Mouse (Mus musculus): ENCODE results near the gene Tomm40. TPM values are rescaled to one million over a fixed set of nuclear protein-coding genes. Genes with fewer than 3 reads are reported as not detected.
A peak's percentile ranks its signal among the peaks of the same experiment; 100 is the strongest.

Gene Tomm40
- total RNA-seq, 1 experiment, result 342 TPM

DNA sequence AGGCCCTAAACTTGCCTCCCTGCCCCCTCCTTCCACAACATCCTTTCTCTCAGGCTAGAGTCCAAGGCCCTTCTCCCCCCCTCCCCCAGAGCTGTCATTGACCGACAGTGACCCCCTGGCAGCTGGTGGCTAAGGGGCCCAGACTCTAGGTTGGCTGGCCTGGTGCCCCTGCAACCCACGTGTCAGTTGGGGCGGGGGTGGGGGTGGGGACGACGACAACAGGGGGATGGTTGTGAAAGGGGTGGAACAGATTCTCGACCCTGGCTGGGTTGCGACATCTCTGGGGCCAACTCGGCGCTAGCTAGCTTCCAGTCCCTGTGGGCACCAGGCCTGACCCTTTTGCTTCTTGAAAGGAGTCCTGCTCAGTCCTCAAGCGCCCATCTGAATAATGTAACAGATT is 21.8 kb downstream of the Tomm40 start:
- Histone ChIP-seq H3K9me3 (ENCODE audit: control insufficient read depth, insufficient read depth, low read depth, low read length) (no peaks in the 10 kb centered on the region), H3K4me1 (ENCODE audit: control insufficient read depth in 2 of 2, insufficient read depth in 2 of 2, low read length in 2 of 2, poor library complexity in 1 of 2) (peaks cover 2 to 24% of the 10 kb centered on the region in 2 experiments; a peak in 2 of 4 replicates), H3K27ac (ENCODE audit: insufficient read depth, low read depth, low read length, poor library complexity, severe bottlenecking) (no peak overlapping the region), H3K4me3 (ENCODE audit: insufficient read depth in 1 of 2, low read depth in 1 of 2, low read length in 2 of 2, poor library complexity in 1 of 2, severe bottlenecking in 1 of 2) (no peak overlapping the region), H3K36me3 (ENCODE audit: control insufficient read depth, insufficient read depth, low read length, poor library complexity, severe bottlenecking) (peaks cover 17% of the 10 kb centered on the region), H3K9ac (ENCODE audit: insufficient read depth, low read depth, low read length, poor library complexity, severe bottlenecking) (no peak overlapping the region)
- no peak for TF ChIP-seq ZC3H11A (IDR thresholded peaks at IDR 0.05; ENCODE audit: borderline replicate concordance, low read depth, low read length)
- no peak for TF ChIP-seq CHD2 (IDR thresholded peaks at IDR 0.05; ENCODE audit: low read depth, low read length)
- no peak for TF ChIP-seq MAFK (IDR thresholded peaks at IDR 0.05; ENCODE audit: insufficient read depth, low read depth, low read length)
- no peak for TF ChIP-seq ZNF384 (IDR thresholded peaks at IDR 0.05; ENCODE audit: low read depth, low read length)
- TF ChIP-seq HCFC1 (IDR thresholded peaks at IDR 0.05; ENCODE audit: borderline replicate concordance, insufficient read depth, low read length), result no peak
- in situ Hi-C loops (cut with MboI; ENCODE audit: low sequenced_read_pairs in 2 of 2, unreplicated experiment in 2 of 2), result no loop called here
- no peak for DNase-seq (ENCODE audit: low read depth, low spot score)

DNA sequence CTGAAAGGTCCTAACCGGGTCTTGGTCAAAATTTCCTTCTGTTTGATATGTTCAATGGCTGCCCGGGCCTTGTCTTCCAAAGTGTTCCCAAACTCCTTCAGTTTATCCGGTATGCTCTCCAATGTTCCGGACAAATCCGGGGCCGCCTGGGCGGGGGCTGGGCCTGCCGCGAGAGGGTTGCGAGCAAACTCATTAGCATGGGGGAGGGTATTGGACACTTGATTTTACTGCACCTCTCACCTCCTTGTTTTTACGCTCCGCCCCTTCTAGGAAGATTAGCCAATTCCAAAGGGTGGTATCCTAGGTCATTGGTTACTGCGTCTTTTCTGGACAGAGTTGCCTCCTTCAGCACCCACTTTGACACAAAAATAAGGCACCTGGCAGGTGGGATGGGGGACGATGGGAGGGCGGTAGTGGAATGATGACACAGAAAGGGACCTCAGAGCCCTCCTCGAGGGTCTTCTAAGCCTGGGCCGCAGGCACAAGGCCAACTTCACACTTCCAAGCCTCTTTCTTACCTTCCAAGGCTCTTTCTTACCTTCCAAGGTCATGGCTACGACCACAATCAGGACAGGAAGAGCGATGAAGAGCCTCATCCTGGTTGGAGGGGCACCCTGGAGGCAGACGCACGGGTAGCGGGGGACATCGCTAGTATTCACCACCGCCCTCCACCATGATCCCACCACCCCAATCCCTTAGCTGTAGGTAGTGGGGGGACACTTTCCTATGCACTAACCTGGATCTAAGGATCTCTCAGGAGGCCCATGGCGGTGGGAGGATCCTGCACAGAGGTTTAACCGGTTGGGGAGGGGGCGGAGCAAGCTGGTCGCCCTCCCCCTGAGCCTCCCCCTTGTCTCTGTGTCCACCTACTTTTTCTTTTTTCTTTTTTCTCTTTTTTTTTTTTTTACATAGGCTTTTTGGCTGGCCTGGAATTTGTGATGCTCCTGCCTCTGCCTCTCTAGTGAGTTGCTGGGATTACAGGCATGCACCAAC is 23.1 kb downstream of the Tomm40 start, which contains the start of gene Apoc1:
Apoc1 (minus strand) TSS at position 788 of the 993 bp plus-strand sequence.
- no peaks in the 10 kb centered on the region for H3K9me3 ChIP-seq (ENCODE audit: control insufficient read depth, insufficient read depth, low read depth, low read length)
- in situ Hi-C loops (cut with MboI; ENCODE audit: low sequenced_read_pairs in 2 of 2, unreplicated experiment in 2 of 2), result no loop called here
- H3K27ac ChIP-seq (ENCODE audit: insufficient read depth, low read depth, low read length, poor library complexity, severe bottlenecking), result peak within 1 kb of the TSS; percentile 83
- H3K4me3 ChIP-seq (ENCODE audit: insufficient read depth in 1 of 2, low read depth in 1 of 2, low read length in 2 of 2, poor library complexity in 1 of 2, severe bottlenecking in 1 of 2), result peak within 1 kb of the TSS; percentile 52 to 75
- peak within 1 kb of the TSS; percentile 79 for H3K9ac ChIP-seq (ENCODE audit: insufficient read depth, low read depth, low read length, poor library complexity, severe bottlenecking)
- DNase-seq (ENCODE audit: low read depth, low spot score), result peak; percentile 88
- TF ChIP-seq ZNF384 (IDR thresholded peaks at IDR 0.05; ENCODE audit: low read depth, low read length) (no peak), CHD2 (IDR thresholded peaks at IDR 0.05; ENCODE audit: low read depth, low read length) (peak; percentile 5; the same call in 1 of the 2 replicates), MAFK (IDR thresholded peaks at IDR 0.05; ENCODE audit: insufficient read depth, low read depth, low read length) (no peak)
- peaks cover 2 to 24% of the 10 kb centered on the region in 2 experiments; a peak in 2 of 4 replicates for H3K4me1 ChIP-seq (ENCODE audit: control insufficient read depth in 2 of 2, insufficient read depth in 2 of 2, low read length in 2 of 2, poor library complexity in 1 of 2)
- peaks cover 11% of the 10 kb centered on the region for H3K36me3 ChIP-seq (ENCODE audit: control insufficient read depth, insufficient read depth, low read length, poor library complexity, severe bottlenecking)

DNA sequence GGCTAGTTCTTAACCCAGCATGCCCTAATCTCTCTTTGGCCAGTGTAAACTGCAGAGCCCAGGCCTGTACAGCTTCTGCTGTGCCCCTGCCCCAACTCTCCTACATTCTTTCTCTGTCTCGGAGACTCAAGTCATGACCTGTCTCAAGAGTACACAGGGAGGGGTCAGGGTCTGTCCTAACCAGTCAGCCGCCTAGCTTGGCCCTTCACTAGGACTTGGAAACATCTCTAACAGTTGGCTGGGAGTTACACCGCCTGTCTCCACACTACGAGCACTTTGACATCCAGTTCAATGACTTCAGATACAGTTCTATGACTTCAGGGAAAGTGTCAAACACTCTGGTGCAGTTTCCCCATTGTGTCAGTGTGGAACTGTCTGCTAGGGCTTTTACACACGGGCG is 23.8 kb downstream of the Tomm40 start:
- peaks cover 2 to 26% of the 10 kb centered on the region in 2 experiments; a peak in 2 of 4 replicates for H3K4me1 ChIP-seq (ENCODE audit: control insufficient read depth in 2 of 2, insufficient read depth in 2 of 2, low read length in 2 of 2, poor library complexity in 1 of 2)

DNA sequence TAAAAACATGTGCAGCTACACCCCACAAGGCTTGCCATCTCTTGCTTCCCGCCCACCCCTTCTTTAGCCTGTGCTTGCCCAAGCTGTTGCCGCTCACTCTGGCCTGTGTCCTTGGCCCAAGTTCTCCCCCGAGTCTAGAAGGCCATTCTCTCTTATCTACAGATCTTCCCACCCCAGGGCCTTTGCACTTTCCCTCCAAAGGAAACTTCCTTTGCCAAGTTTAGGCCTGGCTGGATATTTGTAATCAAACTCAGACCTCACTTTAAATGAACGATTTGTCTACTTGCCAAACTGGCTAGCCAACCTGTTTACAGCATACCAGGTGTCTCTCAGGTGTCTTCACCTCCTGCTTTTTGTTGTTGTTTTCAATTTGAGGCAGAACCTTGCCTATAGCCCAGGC is 24.4 kb downstream of the Tomm40 start:
- in situ Hi-C loops (cut with MboI; ENCODE audit: low sequenced_read_pairs in 2 of 2, unreplicated experiment in 2 of 2), result no loop called here
- TF ChIP-seq HCFC1 (IDR thresholded peaks at IDR 0.05; ENCODE audit: borderline replicate concordance, insufficient read depth, low read length) (no peak), MAFK (IDR thresholded peaks at IDR 0.05; ENCODE audit: insufficient read depth, low read depth, low read length) (no peak), ZNF384 (IDR thresholded peaks at IDR 0.05; ENCODE audit: low read depth, low read length) (no peak), ZC3H11A (IDR thresholded peaks at IDR 0.05; ENCODE audit: borderline replicate concordance, low read depth, low read length) (no peak), CHD2 (IDR thresholded peaks at IDR 0.05; ENCODE audit: low read depth, low read length) (no peak)
- H3K4me3 ChIP-seq (ENCODE audit: insufficient read depth in 1 of 2, low read depth in 1 of 2, low read length in 2 of 2, poor library complexity in 1 of 2, severe bottlenecking in 1 of 2), result no peak overlapping the region

More for the DNA sequence above, 23.8 kb downstream of the Tomm40 start:
- H3K27ac ChIP-seq (ENCODE audit: insufficient read depth, low read depth, low read length, poor library complexity, severe bottlenecking), result peak overlapping the region; percentile 80
- H3K9me3 ChIP-seq (ENCODE audit: control insufficient read depth, insufficient read depth, low read depth, low read length), result no peaks in the 10 kb centered on the region
- no peak for DNase-seq (ENCODE audit: low read depth, low spot score)
- peak overlapping the region; percentile 79 for H3K9ac ChIP-seq (ENCODE audit: insufficient read depth, low read depth, low read length, poor library complexity, severe bottlenecking)
- in situ Hi-C loops (cut with MboI; ENCODE audit: low sequenced_read_pairs in 2 of 2, unreplicated experiment in 2 of 2), result no loop called here
- H3K36me3 ChIP-seq (ENCODE audit: control insufficient read depth, insufficient read depth, low read length, poor library complexity, severe bottlenecking), result peaks cover 3% of the 10 kb centered on the region
- TF ChIP-seq HCFC1 (IDR thresholded peaks at IDR 0.05; ENCODE audit: borderline replicate concordance, insufficient read depth, low read length) (no peak), ZC3H11A (IDR thresholded peaks at IDR 0.05; ENCODE audit: borderline replicate concordance, low read depth, low read length) (no peak), ZNF384 (IDR thresholded peaks at IDR 0.05; ENCODE audit: low read depth, low read length) (no peak), MAFK (IDR thresholded peaks at IDR 0.05; ENCODE audit: insufficient read depth, low read depth, low read length) (no peak), CHD2 (IDR thresholded peaks at IDR 0.05; ENCODE audit: low read depth, low read length) (no peak)
- H3K4me3 ChIP-seq (ENCODE audit: insufficient read depth in 1 of 2, low read depth in 1 of 2, low read length in 2 of 2, poor library complexity in 1 of 2, severe bottlenecking in 1 of 2), result peak overlapping the region; percentile 52 to 72

More for the DNA sequence above, 24.4 kb downstream of the Tomm40 start:
- H3K36me3 ChIP-seq (ENCODE audit: control insufficient read depth, insufficient read depth, low read length, poor library complexity, severe bottlenecking), result no peaks in the 10 kb centered on the region; the same call in 1 of the 2 replicates
- H3K9ac ChIP-seq (ENCODE audit: insufficient read depth, low read depth, low read length, poor library complexity, severe bottlenecking), result peak overlapping the region; percentile 79; the same call in 1 of the 2 replicates
- DNase-seq (ENCODE audit: low read depth, low spot score), result no peak
- H3K4me1 ChIP-seq (ENCODE audit: control insufficient read depth in 2 of 2, insufficient read depth in 2 of 2, low read length in 2 of 2, poor library complexity in 1 of 2), result peaks cover 2 to 28% of the 10 kb centered on the region in 2 experiments; a peak in 2 of 4 replicates
- H3K27ac ChIP-seq (ENCODE audit: insufficient read depth, low read depth, low read length, poor library complexity, severe bottlenecking), result peak overlapping the region; percentile 80; the same call in 1 of the 2 replicates
- H3K9me3 ChIP-seq (ENCODE audit: control insufficient read depth, insufficient read depth, low read depth, low read length), result no peaks in the 10 kb centered on the region
